Mouse (Mus musculus) liver, postnatal 0 days (tissue): ENCODE results near the gene Bmp8a.

Experiments used
- CTCF ChIP-seq: sonication (generic); IDR thresholded peaks from 2 replicates; pipeline ENCODE4 v1.5.1; 2016; ENCODE audit warnings: antibody characterized with exemption, low read depth
- EP300 ChIP-seq: IDR thresholded peaks from 2 replicates; pipeline ENCODE4 v1.6.1; 2016; ENCODE audit warnings: antibody characterized with exemption, low read depth, mild to moderate bottlenecking

DNA sequence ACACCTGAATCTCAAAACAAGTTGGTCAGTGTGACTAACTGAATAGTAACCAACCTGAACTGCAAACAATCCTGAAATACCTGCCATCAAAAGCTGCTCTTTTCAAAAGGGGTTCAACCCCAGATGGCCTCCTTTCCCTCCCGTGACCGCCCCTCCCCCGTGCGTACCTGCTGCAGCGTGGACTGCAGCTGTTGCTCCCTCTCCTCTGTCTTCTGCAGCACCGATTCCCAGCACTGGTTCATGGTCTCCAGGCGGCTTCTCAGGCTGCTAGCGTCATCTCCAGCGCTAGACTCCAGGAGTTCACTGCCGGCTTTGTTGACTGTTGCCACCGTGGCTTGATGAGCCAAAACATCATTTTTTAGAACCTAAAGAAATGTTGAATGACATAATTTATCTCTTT lies 38.5 kb upstream of the Bmp8a start:
- TF ChIP-seq EP300 (no peak), CTCF (no peak)
